Mouse (Mus musculus) ES-E14 (cell line): ENCODE data around the gene Hbs1l.

ENCODE experiments used
- MAFK ChIP-seq: IDR thresholded peaks from 2 replicates; pipeline ENCODE4 v1.6.1; 2014; ENCODE audit warnings: mild to moderate bottlenecking, low read depth, low read length, inconsistent platforms; ENCODE audit not compliant: insufficient read depth
- ZNF384 ChIP-seq: IDR thresholded peaks from 2 replicates; pipeline ENCODE4 v1.6.1; 2012; ENCODE audit warnings: low read depth, low read length, inconsistent platforms

- TF ChIP-seq ZNF384, result no peak
- no peak for TF ChIP-seq MAFK
Measured at GRCm38 (mm10) chr10:21372271-21372670, 76.5 kb downstream of the Hbs1l start.
